Mouse (Mus musculus): ENCODE data around the gene Itgae.

DNA sequence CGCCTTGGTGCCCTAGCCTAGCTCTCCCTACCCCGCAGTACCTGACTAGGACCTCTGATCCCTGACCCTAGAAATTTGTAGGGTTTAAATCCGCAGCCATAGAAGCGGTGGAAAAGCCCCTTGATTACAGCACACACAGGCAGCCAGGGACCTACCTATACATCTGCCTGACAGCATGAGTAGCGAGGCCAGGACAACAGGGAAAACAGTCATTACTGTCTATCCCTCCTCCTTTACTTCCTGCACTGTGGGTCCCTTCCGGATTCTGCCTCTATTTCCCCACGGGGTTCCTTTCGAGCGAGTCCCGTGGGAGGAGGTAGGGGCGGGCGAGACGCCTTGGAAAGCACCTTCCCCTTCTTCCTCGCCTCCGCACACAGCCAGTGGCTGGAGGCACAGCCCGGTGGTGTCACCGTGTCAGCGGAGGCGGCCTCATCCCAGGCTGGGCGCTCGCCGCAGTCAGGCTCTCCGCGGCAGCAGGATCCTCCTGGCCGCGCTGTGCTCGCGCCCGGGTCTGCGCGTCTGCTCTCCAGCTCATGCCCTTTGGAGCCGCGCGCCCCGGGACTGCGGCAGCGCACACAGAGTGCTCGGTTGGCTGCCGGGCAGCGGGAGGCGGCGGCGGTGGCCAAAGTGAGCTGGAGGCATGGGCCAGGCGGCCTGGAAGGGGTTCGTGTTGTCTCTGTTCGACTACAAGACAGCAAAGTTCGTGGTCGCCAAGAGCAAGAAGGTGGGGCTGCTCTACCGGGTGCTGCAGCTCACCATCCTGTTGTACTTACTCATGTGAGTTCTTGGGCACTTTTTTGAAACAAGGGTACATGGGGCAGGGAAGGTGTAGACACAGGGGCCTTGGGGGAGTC is 69.8 kb downstream of the Itgae start, which contains the start of gene P2rx5:
- TF ChIP-seq POLR2A (IDR thresholded peaks at IDR 0.05; ENCODE audit: low read depth, low read length) (no peak), CTCF (IDR thresholded peaks at IDR 0.05; ENCODE audit: extremely low read depth, insufficient read length, insufficient replicate concordance, low read depth, low read length) (no peak)

All from small intestine, adult 2 months (tissue).